Mouse (Mus musculus) lung, postnatal 25 days (tissue): ENCODE measurements around the gene Mdm2.
"Not testable (repeated sequence)": the region's sequence is repeated elsewhere in the genome, so short reads cannot be mapped to it uniquely, and the experiment has no call there.

Experiments used
- DNase-seq: peaks from one replicate; pipeline ENCODE4 v3.0.0; 2022; ENCODE audit warnings: low spot score

Gene Mdm2

GRCm38 (mm10) chr10:117712191-117712754, 1.7 kb upstream of the Mdm2 start:
- DNase-seq, result no peak

GRCm38 (mm10) chr10:117711408-117711807, 850 bp upstream of the Mdm2 start:
- DNase-seq, result no peak

- peak; percentile 85 for DNase-seq
Measured at GRCm38 (mm10) chr10:117709930-117710603, 491 bp downstream of the Mdm2 start.

- no peak for DNase-seq
Measured at GRCm38 (mm10) chr10:117709326-117709830, 1.2 kb downstream of the Mdm2 start.

GRCm38 (mm10) chr10:117708856-117709255, 1.7 kb downstream of the Mdm2 start:
- no peak for DNase-seq

GRCm38 (mm10) chr10:117708376-117708775, 2.2 kb downstream of the Mdm2 start:
- DNase-seq, result no peak

GRCm38 (mm10) chr10:117707114-117707838, 3.3 kb downstream of the Mdm2 start:
- no peak for DNase-seq

GRCm38 (mm10) chr10:117706440-117706839, 4.1 kb downstream of the Mdm2 start:
- no peak for DNase-seq

- DNase-seq, result no peak
Measured at GRCm38 (mm10) chr10:117705806-117706205, 4.8 kb downstream of the Mdm2 start.

- no peak for DNase-seq
Measured at GRCm38 (mm10) chr10:117704964-117705335, 5.6 kb downstream of the Mdm2 start.

GRCm38 (mm10) chr10:117704314-117704963, 6.1 kb downstream of the Mdm2 start:
- not testable (repeated sequence) for DNase-seq

GRCm38 (mm10) chr10:117703506-117703905, 7.1 kb downstream of the Mdm2 start:
- DNase-seq, result no peak

GRCm38 (mm10) chr10:117702024-117702833, 8.3 kb downstream of the Mdm2 start:
- DNase-seq, result no peak

GRCm38 (mm10) chr10:117701034-117701829, 9.3 kb downstream of the Mdm2 start:
- no peak for DNase-seq

GRCm38 (mm10) chr10:117700450-117700849, 10.1 kb downstream of the Mdm2 start:
- no peak for DNase-seq

GRCm38 (mm10) chr10:117699914-117700313, 10.6 kb downstream of the Mdm2 start:
- no peak for DNase-seq

GRCm38 (mm10) chr10:117698313-117699138, 12.0 kb downstream of the Mdm2 start:
- DNase-seq, result no peak

- DNase-seq, result no peak
Measured at GRCm38 (mm10) chr10:117697561-117698115, 12.9 kb downstream of the Mdm2 start.

GRCm38 (mm10) chr10:117696827-117697560, 13.6 kb downstream of the Mdm2 start:
- DNase-seq, result no peak
